ENCODE assay signal across 9 mouse cellular contexts in genomic region chr9:14764765-14765164, GRCm38 (mm10). TPM values are rescaled to one million over a fixed set of nuclear protein-coding genes. Genes with fewer than 3 reads are reported as not detected.
DNase-seq lines count a peak whose midpoint lies in the region; ATAC-seq and TF ChIP-seq lines count a peak whose summit lies in the region.
"Had no signal": no experiment of that assay in that cellular context is flagged by ENCODE, and none has a peak within 500 bp of the region (broad histone marks: within the 10 kb centered on the region; RNA-seq: fewer than 3 reads in every experiment).

No protein-coding gene starts in this region.

- no peaks in the 10 kb centered on the region for H3K27me3 ChIP-seq in intestine, postnatal 0 days (replicated peaks; ENCODE audit: control insufficient read depth, insufficient read depth, low read length)
- H3K27me3 ChIP-seq in intestine, embryonic 16.5 days (replicated peaks; ENCODE audit: control insufficient read depth, insufficient read depth, low read length), result 0 out of 2 replicates have a peak, but pooled peaks cover 2% of the 10 kb centered on the region
- H3K27me3 ChIP-seq in limb, embryonic 10.5 days (ENCODE audit: low read depth, poor library complexity, severe bottlenecking), result 0 out of 2 replicates have a peak, but pooled peaks cover 2% of the 10 kb centered on the region

- no peak for ATAC-seq in intestine, postnatal 0 days
- no peak for ATAC-seq in intestine, embryonic 16.5 days

- no peak overlapping the region for H3K4me3 ChIP-seq in intestine, postnatal 0 days (ENCODE audit: low read depth, low read length)
- no peak overlapping the region for H3K4me3 ChIP-seq in intestine, embryonic 16.5 days (ENCODE audit: low read length)
- no peak overlapping the region for H3K4me3 ChIP-seq in ES-E14 (ENCODE audit: insufficient read depth in 1 of 2, low read depth in 1 of 2, low read length in 2 of 2, poor library complexity in 1 of 2, severe bottlenecking in 1 of 2)
- no peak overlapping the region for H3K4me3 ChIP-seq in limb, embryonic 10.5 days

- H3K4me1 ChIP-seq in intestine, postnatal 0 days (replicated peaks; ENCODE audit: control insufficient read depth, insufficient read depth, low read length), result no peaks in the 10 kb centered on the region
- no peaks in the 10 kb centered on the region for H3K4me1 ChIP-seq in intestine, embryonic 16.5 days (ENCODE audit: control insufficient read depth, insufficient read depth, low read length)
- H3K4me1 ChIP-seq in ES-E14 (ENCODE audit: control insufficient read depth in 2 of 2, insufficient read depth in 2 of 2, low read length in 2 of 2, poor library complexity in 1 of 2), result no peaks in the 10 kb centered on the region
- H3K4me1 ChIP-seq in limb, embryonic 10.5 days, result peaks cover 5% of the 10 kb centered on the region; the same call in 1 of the 2 replicates

- no peak for TF ChIP-seq POLR2A in brain, embryonic 14.5 days (IDR thresholded peaks at IDR 0.05; ENCODE audit: borderline replicate concordance, extremely low read depth, insufficient read depth, insufficient read length, poor library complexity, severe bottlenecking)

- no peak overlapping the region for H3K4me2 ChIP-seq in intestine, postnatal 0 days (replicated peaks; ENCODE audit: low read depth)
- H3K4me2 ChIP-seq in intestine, embryonic 16.5 days (ENCODE audit: low read depth, low read length), result no peak overlapping the region

- H3K9me3 ChIP-seq in intestine, postnatal 0 days (ENCODE audit: control insufficient read depth), result no peaks in the 10 kb centered on the region
- no peaks in the 10 kb centered on the region for H3K9me3 ChIP-seq in intestine, embryonic 16.5 days (ENCODE audit: control insufficient read depth, low read length)
- no peaks in the 10 kb centered on the region for H3K9me3 ChIP-seq in ES-E14 (ENCODE audit: control insufficient read depth, insufficient read depth, low read depth, low read length)
- no peaks in the 10 kb centered on the region for H3K9me3 ChIP-seq in limb, embryonic 10.5 days (replicated peaks)

- H3K36me3 ChIP-seq in intestine, postnatal 0 days (ENCODE audit: control insufficient read depth, insufficient read depth), result no peaks in the 10 kb centered on the region
- H3K36me3 ChIP-seq in intestine, embryonic 16.5 days (ENCODE audit: control insufficient read depth, insufficient read depth, low read length), result no peaks in the 10 kb centered on the region
- H3K36me3 ChIP-seq in ES-E14 (ENCODE audit: control insufficient read depth, insufficient read depth, low read length, poor library complexity, severe bottlenecking), result no peaks in the 10 kb centered on the region
- H3K36me3 ChIP-seq in limb, embryonic 10.5 days, result no peaks in the 10 kb centered on the region

- 23% methylated on average over 7 of the region's 7 CpGs for WGBS in intestine, postnatal 0 days
- WGBS in intestine, embryonic 16.5 days, result 26% methylated on average over 7 of the region's 7 CpGs
- WGBS in limb, embryonic 10.5 days, result 32% methylated on average over 7 of the region's 7 CpGs

- DNase-seq in ES-E14 (ENCODE audit: low read depth, low spot score), result no peak
- peak; percentile 56 for DNase-seq in brain, embryonic 14.5 days (ENCODE audit: low read depth)
- DNase-seq in heart, postnatal 10 days, result peak; percentile 36 to 65
- peak; percentile 69 for DNase-seq in limb, embryonic 10.5 days (ENCODE audit: low spot score)
- peak; percentile 58 for DNase-seq in naive thymus-derived CD4-positive, alpha-beta T cell, adult 2 months (ENCODE audit: low read depth)
- no peak for DNase-seq in T-cell, adult 2 months (ENCODE audit: low spot score)

- TF ChIP-seq CTCF in intestine, postnatal 0 days (IDR thresholded peaks at IDR 0.05; ENCODE audit: low read depth), result peak; percentile 79
- TF ChIP-seq CTCF in brain, embryonic 14.5 days (IDR thresholded peaks at IDR 0.05; ENCODE audit: borderline replicate concordance, extremely low read depth, insufficient read depth, insufficient read length), result peak; percentile 68; the same call in 1 of the 2 replicates

- no peak overlapping the region for H3K27ac ChIP-seq in intestine, postnatal 0 days (ENCODE audit: low read depth, low read length)
- no peak overlapping the region for H3K27ac ChIP-seq in intestine, embryonic 16.5 days (ENCODE audit: low read length)
- no peak overlapping the region for H3K27ac ChIP-seq in ES-E14 (ENCODE audit: insufficient read depth, low read depth, low read length, poor library complexity, severe bottlenecking)
- H3K27ac ChIP-seq in limb, embryonic 10.5 days, result no peak overlapping the region

- in situ Hi-C loops in ES-E14 (cut with MboI; ENCODE audit: low sequenced_read_pairs in 2 of 2, unreplicated experiment in 2 of 2), result no loop called here

- intact Hi-C loops in heart, postnatal 10 days (cut with DNase I), result loop anchor here (2.0 kb wide), 1 partner anchor 252 kb away; no protein-coding TSS in a partner anchor

- no peak overlapping the region for H3K9ac ChIP-seq in intestine, postnatal 0 days (ENCODE audit: low read depth, low read length)
- H3K9ac ChIP-seq in intestine, embryonic 16.5 days (ENCODE audit: low read depth, low read length), result no peak overlapping the region
- no peak overlapping the region for H3K9ac ChIP-seq in ES-E14 (ENCODE audit: insufficient read depth, low read depth, low read length, poor library complexity, severe bottlenecking)

TF ChIP-seq in ES-E14, 5 proteins besides CTCF, POLR2A, EP300 and RAD21:
- TF ChIP-seq CHD2 (IDR thresholded peaks at IDR 0.05; ENCODE audit: low read depth, low read length) (no peak), ZC3H11A (IDR thresholded peaks at IDR 0.05; ENCODE audit: borderline replicate concordance, low read depth, low read length) (peak; percentile 42; the same call in 1 of the 2 replicates)

RNA-seq across cellular contexts. Expression of gene 1700012B09Rik, which starts 6.1 kb away (rescaled TPM):
- polyA plus RNA-seq in intestine, postnatal 0 days (2015; fragmentation: Nextera tagmentation; extraction: Ambion mirVana), result not detected in 2 replicates
- not detected in 2 replicates for polyA plus RNA-seq in intestine, embryonic 16.5 days (2015; fragmentation: Nextera tagmentation; extraction: Ambion mirVana)
- not detected in 2 replicates for total RNA-seq in ES-E14 (2012; rRNA removed)
- 0.61 and 1.3 TPM in 2 replicates for polyA plus RNA-seq in brain, embryonic 14.5 days (2012; rRNA removed)
- total RNA-seq in heart, postnatal 10 days (2021), result not detected
- polyA plus RNA-seq in limb, embryonic 10.5 days (2016; fragmentation: Nextera tagmentation; extraction: Ambion mirVana), result not detected in 2 replicates
- total RNA-seq: left cerebral cortex, postnatal 10 days had no signal

RNA-seq across cellular contexts. Expression of gene Fut4, which starts 12.6 kb away (rescaled TPM):
- 2.3 and 2.6 TPM in 2 replicates for polyA plus RNA-seq in intestine, postnatal 0 days (2015; fragmentation: Nextera tagmentation; extraction: Ambion mirVana)
- 4.6 and 5.2 TPM in 2 replicates for polyA plus RNA-seq in intestine, embryonic 16.5 days (2015; fragmentation: Nextera tagmentation; extraction: Ambion mirVana)
- 1.3 and 1.4 TPM in 2 replicates for total RNA-seq in ES-E14 (2012; rRNA removed)
- 0.57 and 1.0 TPM in 2 replicates for polyA plus RNA-seq in brain, embryonic 14.5 days (2012; rRNA removed)
- total RNA-seq in heart, postnatal 10 days (2021), result 1 to 10 TPM in 1 of 2 experiments, under 1 TPM in 1; 0.69 to 1.1 TPM
- polyA plus RNA-seq in limb, embryonic 10.5 days (2016; fragmentation: Nextera tagmentation; extraction: Ambion mirVana), result 5.0 and 6.4 TPM in 2 replicates

RNA-seq across cellular contexts. Expression of gene Mre11a, which starts 19.7 kb away (rescaled TPM):
- polyA plus RNA-seq in intestine, postnatal 0 days (2015; fragmentation: Nextera tagmentation; extraction: Ambion mirVana), result 5.8 and 8.1 TPM in 2 replicates
- polyA plus RNA-seq in intestine, embryonic 16.5 days (2015; fragmentation: Nextera tagmentation; extraction: Ambion mirVana), result 16.0 and 17.3 TPM in 2 replicates
- 34.9 and 46.0 TPM in 2 replicates for total RNA-seq in ES-E14 (2012; rRNA removed)
- polyA plus RNA-seq in brain, embryonic 14.5 days (2012; rRNA removed), result 9.4 and 10.8 TPM in 2 replicates
- 10 to 100 TPM; 13.4 to 16.1 TPM for total RNA-seq in heart, postnatal 10 days (2021)
- 40.1 and 42.9 TPM in 2 replicates for polyA plus RNA-seq in limb, embryonic 10.5 days (2016; fragmentation: Nextera tagmentation; extraction: Ambion mirVana)

RNA-seq across cellular contexts. Expression of gene Ankrd49, which starts 19.9 kb away (rescaled TPM):
- polyA plus RNA-seq in intestine, postnatal 0 days (2015; fragmentation: Nextera tagmentation; extraction: Ambion mirVana), result 24.6 and 27.1 TPM in 2 replicates
- polyA plus RNA-seq in intestine, embryonic 16.5 days (2015; fragmentation: Nextera tagmentation; extraction: Ambion mirVana), result 38.2 and 43.4 TPM in 2 replicates
- 44.4 and 48.7 TPM in 2 replicates for total RNA-seq in ES-E14 (2012; rRNA removed)
- 18.1 and 21.1 TPM in 2 replicates for polyA plus RNA-seq in brain, embryonic 14.5 days (2012; rRNA removed)
- 1 to 10 TPM; 7.7 to 8.2 TPM for total RNA-seq in heart, postnatal 10 days (2021)
- 40.7 and 46.8 TPM in 2 replicates for polyA plus RNA-seq in limb, embryonic 10.5 days (2016; fragmentation: Nextera tagmentation; extraction: Ambion mirVana)

RNA-seq across cellular contexts. Expression of gene Piwil4, which starts 24.2 kb away (rescaled TPM):
- polyA plus RNA-seq in intestine, postnatal 0 days (2015; fragmentation: Nextera tagmentation; extraction: Ambion mirVana), result 0.17 and 0.18 TPM in 2 replicates
- 0.21 TPM in 2 replicates for polyA plus RNA-seq in intestine, embryonic 16.5 days (2015; fragmentation: Nextera tagmentation; extraction: Ambion mirVana)
- 2.7 and 4.8 TPM in 2 replicates for total RNA-seq in ES-E14 (2012; rRNA removed)
- 0.29 and 0.30 TPM in 2 replicates for polyA plus RNA-seq in brain, embryonic 14.5 days (2012; rRNA removed)
- total RNA-seq in heart, postnatal 10 days (2021), result not detected
- not detected in 2 replicates for polyA plus RNA-seq in limb, embryonic 10.5 days (2016; fragmentation: Nextera tagmentation; extraction: Ambion mirVana)

Comparison
In these comparisons a context has a peak if more than half of its experiments do, and no peak if none do; other contexts are left out.
1. DNase-seq: peak in brain, embryonic 14.5 days (single experiment), heart, postnatal 10 days (2 of 2), limb, embryonic 10.5 days (single experiment) and naive thymus-derived CD4-positive, alpha-beta T cell, adult 2 months (single experiment); none in ES-E14 (single experiment) and T-cell, adult 2 months (single experiment).